Mouse (Mus musculus): ENCODE results near the gene Tll1.

DNA sequence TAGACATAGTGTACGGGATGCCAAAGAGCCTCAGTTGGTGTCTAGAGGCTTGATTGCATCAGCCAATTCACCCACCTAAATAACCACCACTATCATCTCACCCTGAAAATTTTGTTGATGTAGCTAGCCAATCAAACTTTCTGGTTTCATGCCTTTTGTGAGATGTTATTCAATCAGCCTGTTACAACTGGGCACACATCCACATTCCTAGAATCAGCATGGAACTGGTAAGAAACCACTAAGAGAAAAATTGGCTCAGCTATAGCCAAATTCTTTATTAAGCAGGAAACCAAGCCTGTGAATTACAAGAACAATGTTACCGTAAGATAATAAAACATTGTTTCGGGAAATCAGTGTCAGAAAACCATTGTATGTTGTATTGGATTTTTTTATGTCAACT is 176.5 kb downstream of the Tll1 start:
- TF ChIP-seq CTCF (conservative IDR thresholded peaks at IDR 0.05; ENCODE audit: low read length) (no peak), NANOG (IDR thresholded peaks at IDR 0.05; ENCODE audit: borderline replicate concordance, low read length) (no peak), POU5F1 (IDR thresholded peaks at IDR 0.05; ENCODE audit: borderline replicate concordance, low read length) (no peak)

Data from E14TG2a.4 (cell line).